Mouse (Mus musculus) testis, adult 2 months (tissue): Measurements from ENCODE around the gene 1810055G02Rik. TPM values are rescaled to one million over a fixed set of nuclear protein-coding genes. Genes with fewer than 3 reads are reported as not detected.

ENCODE experiments used
- H3K27ac ChIP-seq: fragments of 200-500 bp; 2 replicates; pipeline ENCODE4 v1.5.1; 2012; ENCODE audit warnings: low read depth, low read length; ENCODE audit not compliant: control insufficient read depth, insufficient read depth
- H3K27me3 ChIP-seq: fragments of 200-500 bp; 2 replicates; pipeline ENCODE4 v1.6.1; 2012; ENCODE audit warnings: mild to moderate bottlenecking, low read length, moderate library complexity; ENCODE audit not compliant: control insufficient read depth, insufficient read depth
- H3K36me3 ChIP-seq: fragments of 200-500 bp; 2 replicates; pipeline ENCODE4 v1.6.1; 2012; ENCODE audit warnings: mild to moderate bottlenecking, low read length; ENCODE audit not compliant: control insufficient read depth, insufficient read depth
- H3K4me1 ChIP-seq: fragments of 200-500 bp; 2 replicates; pipeline ENCODE4 v1.6.1; 2012; ENCODE audit warnings: low read length; ENCODE audit not compliant: control insufficient read depth, insufficient read depth
- H3K4me3 ChIP-seq: fragments of 200-500 bp; 2 replicates; pipeline ENCODE4 v1.5.1; 2012; ENCODE audit warnings: low read depth, mild to moderate bottlenecking, low read length, moderate library complexity, mixed read lengths; ENCODE audit not compliant: control insufficient read depth
- CTCF ChIP-seq: fragments of 200-500 bp; IDR thresholded peaks from 2 replicates; pipeline ENCODE4 v1.5.1; 2012; ENCODE audit warnings: low read depth, mild to moderate bottlenecking, inconsistent platforms, low read length, moderate library complexity; ENCODE audit not compliant: control insufficient read depth, insufficient read depth, insufficient replicate concordance
- POLR2A ChIP-seq: fragments of 200-500 bp; IDR thresholded peaks from 2 replicates; pipeline ENCODE4 v1.6.1; 2012; ENCODE audit warnings: low read depth, mild to moderate bottlenecking, inconsistent platforms, low read length, moderate library complexity; ENCODE audit not compliant: control insufficient read depth
- polyA plus RNA-seq: library from polyadenylated mRNA; depleted of rRNA; stranded (reverse); fragments of >200 nt; gene quantifications from 2 replicates; pipeline ENCODE4 v1.2.3, GENCODE M21; 2012

Gene 1810055G02Rik
- polyA plus RNA-seq, 1 experiment = 328 TPM

DNA sequence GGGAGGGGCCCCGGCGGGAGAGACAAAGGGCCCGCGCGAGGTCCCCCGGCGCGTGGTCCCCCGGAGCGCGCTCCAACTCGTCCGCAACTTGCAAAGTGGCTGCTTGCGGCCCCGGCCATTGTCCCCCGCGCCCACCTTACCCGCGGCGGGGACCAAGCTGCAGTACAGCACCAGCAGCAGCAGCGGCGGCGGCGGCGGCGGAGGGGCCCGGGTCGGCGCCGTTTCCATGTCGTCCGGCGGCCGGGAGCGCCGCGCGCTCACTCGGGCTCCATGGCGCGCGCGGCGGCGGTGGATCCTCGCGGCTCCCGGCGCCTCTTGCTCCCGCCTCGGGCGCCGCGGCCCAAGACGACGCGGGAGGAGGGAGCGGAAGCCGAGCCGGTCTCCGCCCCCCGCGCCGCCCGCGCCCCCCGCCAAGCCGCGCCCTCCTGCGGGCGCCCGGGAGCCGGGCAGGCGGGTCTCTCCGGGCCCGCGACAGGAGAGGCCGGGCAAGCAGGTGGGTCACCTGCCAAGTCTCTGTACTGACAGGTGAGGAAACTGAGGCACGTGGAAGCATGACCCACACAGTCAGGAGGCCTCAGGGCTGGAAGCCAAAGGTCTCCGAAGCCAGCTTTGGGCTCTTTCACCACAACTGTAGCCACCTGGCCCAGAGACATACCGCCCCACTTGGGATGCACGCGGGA, 21.7 kb upstream of the 1810055G02Rik start, which contains the start of gene Lrp5:
Gene Lrp5, minus strand, starts transcription at position 350 of the 680 bp plus-strand sequence.
- TF ChIP-seq CTCF (no peak), POLR2A (no peak; the same call in 1 of the 2 replicates)
- Histone ChIP-seq H3K36me3 (no peaks in the 10 kb centered on the region), H3K27me3 (no peaks in the 10 kb centered on the region), H3K4me1 (peaks cover 27% of the 10 kb centered on the region), H3K4me3 (peak within 1 kb of the TSS; percentile 89), H3K27ac (peak within 1 kb of the TSS; percentile 55)

DNA sequence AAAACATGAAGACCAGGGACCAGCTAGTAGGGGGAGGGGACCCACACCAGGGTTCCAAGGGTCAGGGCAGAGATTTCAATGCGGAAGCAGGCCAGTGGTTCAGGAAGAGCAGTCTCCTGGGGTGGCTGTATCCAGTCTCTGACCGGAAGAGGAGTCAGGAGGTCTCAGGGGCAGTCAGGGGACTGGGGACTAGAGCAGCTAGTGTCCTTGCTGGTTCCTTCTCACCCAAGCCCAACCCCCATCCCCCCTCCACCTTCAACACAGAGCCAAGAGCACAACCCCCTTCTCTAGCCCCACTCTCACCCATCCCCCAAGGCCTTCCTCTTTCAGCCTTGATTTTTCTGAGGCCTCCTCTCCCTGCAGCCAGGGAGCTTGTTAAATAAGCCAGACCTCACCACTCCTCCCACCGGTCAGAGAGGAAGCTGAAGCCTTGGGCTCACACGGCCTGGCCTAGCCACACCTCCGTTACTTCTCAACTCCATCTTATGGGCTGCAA, 20.4 kb upstream of the 1810055G02Rik start:
- Histone ChIP-seq H3K4me1 (peaks cover 27% of the 10 kb centered on the region), H3K4me3 (no peak overlapping the region), H3K36me3 (no peaks in the 10 kb centered on the region), H3K27ac (no peak overlapping the region), H3K27me3 (no peaks in the 10 kb centered on the region)
- no peak for TF ChIP-seq CTCF
- TF ChIP-seq POLR2A = no peak

DNA sequence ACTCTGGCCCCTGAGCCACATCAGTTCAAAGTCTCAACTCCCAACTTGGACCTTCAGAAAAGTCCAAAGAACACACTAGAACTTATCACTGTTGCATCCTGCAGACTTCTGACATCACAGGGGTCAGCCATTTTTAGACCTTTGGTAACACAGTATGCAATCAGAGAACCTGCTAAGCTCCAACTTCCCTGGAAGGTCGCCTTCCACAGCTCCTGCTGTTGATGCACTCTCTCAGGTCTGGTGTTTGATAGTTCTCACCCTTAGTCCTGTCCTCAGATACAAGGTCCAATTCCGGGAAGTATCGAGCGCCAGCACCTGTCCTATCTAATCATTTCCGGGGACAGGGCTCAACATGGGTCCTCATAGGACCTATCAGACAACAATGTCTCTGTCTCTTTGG, 16.8 kb upstream of the 1810055G02Rik start:
- no peak for TF ChIP-seq CTCF
- no peak for TF ChIP-seq POLR2A
- Histone ChIP-seq H3K36me3 (no peaks in the 10 kb centered on the region), H3K4me3 (no peak overlapping the region), H3K27me3 (no peaks in the 10 kb centered on the region), H3K4me1 (peaks cover 15% of the 10 kb centered on the region), H3K27ac (no peak overlapping the region)

DNA sequence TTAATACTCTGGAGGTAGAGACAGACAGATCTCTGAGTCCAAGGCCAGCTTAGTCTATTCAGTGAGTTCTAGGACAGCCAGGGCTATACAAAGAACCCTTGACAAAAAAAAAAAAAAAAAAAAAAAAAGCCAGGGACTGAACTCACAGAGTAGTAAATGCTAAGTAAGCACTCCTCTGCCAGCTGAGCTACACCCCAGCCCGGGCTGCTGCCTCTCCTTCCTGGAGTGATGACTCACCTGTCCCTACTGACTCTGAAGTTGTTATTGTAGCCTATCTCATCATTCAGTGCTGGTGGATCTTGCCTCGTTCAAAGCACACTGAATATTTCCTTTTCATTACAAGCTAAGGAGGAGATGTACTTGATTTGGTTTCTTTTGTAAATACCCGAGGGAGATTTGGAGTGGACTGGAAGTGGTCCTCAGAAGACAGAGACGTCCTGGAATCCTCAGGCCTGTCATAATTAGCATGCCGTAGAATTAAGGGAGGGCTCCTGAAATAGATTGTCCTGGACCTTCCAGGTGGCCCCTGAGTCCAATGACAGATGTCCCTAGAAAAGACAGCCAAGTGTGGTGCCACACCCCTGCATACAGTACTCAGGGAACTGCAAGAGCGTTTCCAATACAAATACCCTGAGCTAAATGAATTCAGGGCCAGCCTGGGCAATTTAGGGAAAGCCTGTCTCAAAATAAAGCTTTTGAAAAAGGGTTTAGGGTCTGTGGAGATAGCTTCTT, 15.5 kb upstream of the 1810055G02Rik start:
- Histone ChIP-seq H3K27ac (no peak overlapping the region), H3K36me3 (no peaks in the 10 kb centered on the region), H3K4me1 (peaks cover 3% of the 10 kb centered on the region), H3K4me3 (no peak overlapping the region), H3K27me3 (no peaks in the 10 kb centered on the region)
- TF ChIP-seq POLR2A (no peak), CTCF (no peak)

DNA sequence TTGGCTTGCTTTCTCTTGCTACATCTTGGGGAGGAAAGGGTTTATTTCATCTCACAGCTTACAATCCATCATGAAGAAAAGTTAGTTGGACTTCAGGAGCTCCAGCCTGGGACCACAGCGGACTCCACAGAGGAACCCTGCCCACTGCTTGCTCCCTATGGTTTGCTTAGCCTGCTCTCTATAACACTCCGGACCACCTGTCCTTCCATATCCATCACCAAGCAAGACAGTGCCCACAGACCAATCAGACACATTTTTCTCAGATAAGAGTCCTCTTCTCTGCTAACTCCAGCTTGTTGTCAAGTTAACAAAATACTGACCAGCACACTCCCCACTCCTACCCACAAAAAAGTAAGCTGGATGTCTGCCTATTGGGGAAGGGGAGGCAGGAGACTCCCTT, 13.6 kb upstream of the 1810055G02Rik start:
- Histone ChIP-seq H3K36me3 (no peaks in the 10 kb centered on the region), H3K27ac (no peak overlapping the region), H3K4me1 (no peaks in the 10 kb centered on the region), H3K27me3 (no peaks in the 10 kb centered on the region), H3K4me3 (no peak overlapping the region)
- TF ChIP-seq CTCF (no peak), POLR2A (no peak)

DNA sequence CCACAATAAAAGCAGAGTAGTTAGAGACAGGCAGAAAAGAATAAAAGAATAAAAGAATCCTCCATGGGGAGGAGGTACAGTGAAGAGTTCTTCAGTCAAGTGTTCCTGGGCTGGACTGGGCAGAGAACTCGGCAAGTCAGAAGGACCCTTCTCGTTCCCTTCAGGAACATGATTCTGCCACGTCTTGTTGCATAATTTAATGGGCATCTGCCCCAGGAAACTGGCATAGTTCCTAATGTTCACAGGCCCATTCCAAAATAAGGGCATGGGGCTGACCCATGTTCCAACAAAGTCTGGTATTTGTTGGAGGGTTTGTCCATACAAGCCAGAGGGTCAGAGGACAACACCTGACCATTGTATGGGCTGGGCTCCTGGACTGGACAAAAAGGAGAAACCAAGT, 13.1 kb upstream of the 1810055G02Rik start:
- Histone ChIP-seq H3K27ac (no peak overlapping the region), H3K4me1 (no peaks in the 10 kb centered on the region), H3K36me3 (no peaks in the 10 kb centered on the region), H3K4me3 (no peak overlapping the region), H3K27me3 (no peaks in the 10 kb centered on the region)
- TF ChIP-seq POLR2A (no peak), CTCF (no peak)

DNA sequence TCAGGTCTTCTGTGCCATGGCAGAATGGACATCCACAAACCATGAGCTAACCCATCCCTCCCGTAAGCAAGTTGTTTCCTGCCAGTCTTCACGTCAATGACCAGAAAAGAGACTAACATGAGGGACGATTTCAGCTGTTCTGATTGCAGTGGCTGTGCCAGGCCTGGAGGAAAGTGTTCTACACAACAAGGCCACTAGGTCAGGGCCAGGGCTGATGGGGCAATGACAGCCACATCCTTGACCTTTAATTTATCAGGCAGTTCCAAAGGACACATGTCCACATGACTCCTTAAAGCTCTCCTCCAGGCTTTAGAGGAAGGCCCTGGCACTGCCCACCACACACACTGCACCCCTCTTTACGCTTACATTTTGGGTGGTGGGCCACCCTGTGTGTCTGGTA, 12.6 kb upstream of the 1810055G02Rik start:
- Histone ChIP-seq H3K27ac (no peak overlapping the region), H3K4me1 (no peaks in the 10 kb centered on the region), H3K36me3 (no peaks in the 10 kb centered on the region), H3K27me3 (no peaks in the 10 kb centered on the region), H3K4me3 (no peak overlapping the region)
- TF ChIP-seq POLR2A = no peak
- TF ChIP-seq CTCF = no peak

DNA sequence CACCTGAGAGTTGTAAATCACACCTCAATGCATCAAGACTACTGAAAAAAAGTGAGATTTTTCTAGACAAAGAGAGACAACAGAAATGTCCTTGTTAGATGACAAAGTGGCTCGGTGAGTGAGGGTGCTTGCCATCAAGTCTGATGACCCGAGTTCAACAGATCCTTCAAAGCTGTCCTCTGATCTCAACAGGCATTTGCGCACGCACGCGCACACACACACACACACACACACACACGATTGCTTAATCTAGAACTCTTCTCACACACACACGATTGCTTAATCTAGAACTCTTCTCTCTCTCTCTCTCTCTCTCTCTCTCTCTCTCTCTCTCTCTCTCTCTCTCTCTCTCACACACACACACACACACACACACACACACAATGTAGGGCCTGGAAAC, 12.1 kb upstream of the 1810055G02Rik start:
- no peak for TF ChIP-seq POLR2A
- TF ChIP-seq CTCF = no peak
- no peaks in the 10 kb centered on the region for H3K27me3 ChIP-seq
- no peaks in the 10 kb centered on the region for H3K36me3 ChIP-seq
- H3K4me1 ChIP-seq = no peaks in the 10 kb centered on the region
- no peak overlapping the region for H3K27ac ChIP-seq
- no peak overlapping the region for H3K4me3 ChIP-seq
